Mouse (Mus musculus) MEL (cell line): ENCODE measurements around the gene Atrn. TPM values are rescaled to one million over a fixed set of nuclear protein-coding genes. Genes with fewer than 3 reads are reported as not detected.

Experiments
- DNase-seq: peaks from one replicate; pipeline ENCODE4 v3.0.0; 2011; ENCODE audit warnings: low read depth, low spot score
- H3K27ac ChIP-seq: 2 replicates; pipeline ENCODE4 v1.5.1; 2012; ENCODE audit warnings: low read depth, mild to moderate bottlenecking, control low read depth, low read length, moderate library complexity; ENCODE audit not compliant: control insufficient read depth
- H3K27me3 ChIP-seq, 2 experiments: fragments of 150-350 bp in 1 of 2; sonication (generic) in 1 of 2; 2 replicates each; pipeline ENCODE4 v1.6.1; 2012; ENCODE audit warnings: low read length in 2 of 2, mild to moderate bottlenecking in 2 of 2, improper control_type of control experiment in 1 of 2, moderate library complexity in 1 of 2; ENCODE audit not compliant: insufficient read depth in 2 of 2, control insufficient read depth in 1 of 2
- H3K36me3 ChIP-seq, 2 experiments: 2 replicates each; pipeline ENCODE4 v1.6.1; 2012 to 2014; ENCODE audit warnings: low read length in 2 of 2, improper control_type of control experiment in 1 of 2, inconsistent platforms in 1 of 2, mild to moderate bottlenecking in 1 of 2; ENCODE audit not compliant: insufficient read depth in 2 of 2, control insufficient read depth in 1 of 2
- H3K4me1 ChIP-seq, 2 experiments: fragments of 150-350 bp in 1 of 2; sonication (generic) in 1 of 2; 2 replicates each; pipeline ENCODE4 v1.6.1; 2012; ENCODE audit warnings: low read length in 2 of 2, improper control_type of control experiment in 1 of 2, mild to moderate bottlenecking in 1 of 2; ENCODE audit not compliant: insufficient read depth in 2 of 2, control insufficient read depth in 1 of 2
- H3K4me3 ChIP-seq, 2 experiments: fragments of 150-350 bp in 1 of 2; sonication (generic) in 1 of 2; 2 replicates each; pipeline ENCODE4 v1.5.1; 2012; ENCODE audit warnings: low read depth in 2 of 2, low read length in 2 of 2, mild to moderate bottlenecking in 2 of 2, moderate library complexity in 2 of 2, control low read depth in 1 of 2, improper control_type of control experiment in 1 of 2; ENCODE audit not compliant: control insufficient read depth in 1 of 2, insufficient read depth in 1 of 2
- H3K79me2 ChIP-seq: 2 replicates; pipeline ENCODE4 v1.6.1; 2012; ENCODE audit warnings: mild to moderate bottlenecking, low read length, moderate library complexity; ENCODE audit not compliant: control insufficient read depth, poor library complexity, insufficient read depth
- H3K9ac ChIP-seq: 2 replicates; pipeline ENCODE4 v1.6.1; 2012; ENCODE audit warnings: low read depth, mild to moderate bottlenecking, control low read depth, low read length, moderate library complexity; ENCODE audit not compliant: control insufficient read depth, poor library complexity, severe bottlenecking
- H3K9me3 ChIP-seq: fragments of 150-350 bp; sonication (generic); replicated peaks from 2 replicates; pipeline ENCODE4 v1.6.1; 2012; ENCODE audit warnings: mild to moderate bottlenecking, low read length, improper control_type of control experiment, moderate library complexity; ENCODE audit not compliant: insufficient read depth
- CHD1 ChIP-seq: IDR thresholded peaks from 2 replicates; pipeline ENCODE4 v1.6.1; 2012; ENCODE audit warnings: low read depth, mild to moderate bottlenecking, inconsistent platforms, low read length, improper control_type of control experiment
- E2F4 ChIP-seq: IDR thresholded peaks from 2 replicates; pipeline ENCODE4 v1.6.1; 2011; ENCODE audit warnings: low read depth, low read length, improper control_type of control experiment, borderline replicate concordance
- ETS1 ChIP-seq: IDR thresholded peaks from 2 replicates; pipeline ENCODE4 v1.6.1; 2012; ENCODE audit warnings: low read depth, mild to moderate bottlenecking, inconsistent platforms, low read length, improper control_type of control experiment, moderate library complexity
- GATA1 ChIP-seq: IDR thresholded peaks from 2 replicates; pipeline ENCODE4 v1.6.1; 2011; ENCODE audit warnings: low read depth, low read length, improper control_type of control experiment
- KAT2A ChIP-seq: conservative IDR thresholded peaks from 2 replicates; pipeline ENCODE4 v1.6.1; 2012; ENCODE audit warnings: low read depth, low read length, improper control_type of control experiment, inconsistent platforms
- MAFK ChIP-seq: IDR thresholded peaks from 2 replicates; pipeline ENCODE4 v1.6.1; 2011; ENCODE audit warnings: low read depth, mild to moderate bottlenecking, low read length, improper control_type of control experiment, borderline replicate concordance
- MAZ ChIP-seq: IDR thresholded peaks from 2 replicates; pipeline ENCODE4 v1.6.1; 2012; ENCODE audit warnings: low read depth, mild to moderate bottlenecking, inconsistent platforms, low read length, improper control_type of control experiment
- MYB ChIP-seq: IDR thresholded peaks from 2 replicates; pipeline ENCODE4 v1.6.1; 2011; ENCODE audit warnings: mild to moderate bottlenecking, low read depth, low read length, improper control_type of control experiment
- POLR2AphosphoS5 ChIP-seq: IDR thresholded peaks from 2 replicates; pipeline ENCODE4 v1.6.1; 2012; ENCODE audit warnings: low read depth, borderline replicate concordance, mild to moderate bottlenecking, inconsistent platforms, low read length, moderate library complexity, mixed read lengths
- RAD21 ChIP-seq: IDR thresholded peaks from 2 replicates; pipeline ENCODE4 v1.6.1; 2011; ENCODE audit warnings: mild to moderate bottlenecking, low read depth, low read length, improper control_type of control experiment
- TAL1 ChIP-seq: IDR thresholded peaks from 2 replicates; pipeline ENCODE4 v1.6.1; 2012; ENCODE audit warnings: mild to moderate bottlenecking, inconsistent platforms, low read length, moderate library complexity, mixed read lengths
- TBP ChIP-seq: IDR thresholded peaks from 2 replicates; pipeline ENCODE4 v1.8.0; 2011; ENCODE audit warnings: low read depth, low read length, improper control_type of control experiment
- TCF12 ChIP-seq: IDR thresholded peaks from 2 replicates; pipeline ENCODE4 v1.6.1; 2014; ENCODE audit warnings: low read depth, mild to moderate bottlenecking, inconsistent platforms, low read length, improper control_type of control experiment, moderate library complexity
- UBTF ChIP-seq: IDR thresholded peaks from 2 replicates; pipeline ENCODE4 v1.6.1; 2012; ENCODE audit warnings: low read depth, mild to moderate bottlenecking, inconsistent platforms, low read length, improper control_type of control experiment, moderate library complexity, borderline replicate concordance; ENCODE audit not compliant: insufficient read depth
- USF2 ChIP-seq, 2 experiments: IDR thresholded peaks; 2 replicates each; pipeline ENCODE4 v1.6.1; 2011 to 2012; ENCODE audit warnings: improper control_type of control experiment in 2 of 2, low read length in 2 of 2, borderline replicate concordance in 1 of 2, inconsistent platforms in 1 of 2, low read depth in 1 of 2, mild to moderate bottlenecking in 1 of 2; ENCODE audit not compliant: insufficient read depth in 1 of 2
- ZC3H11A ChIP-seq: IDR thresholded peaks from 2 replicates; pipeline ENCODE4 v1.6.1; 2012; ENCODE audit warnings: low read depth, mild to moderate bottlenecking, inconsistent platforms, low read length, improper control_type of control experiment
- ZKSCAN1 ChIP-seq: IDR thresholded peaks from 2 replicates; pipeline ENCODE4 v1.6.1; 2012; ENCODE audit warnings: low read depth, mild to moderate bottlenecking, inconsistent platforms, low read length, improper control_type of control experiment, moderate library complexity
- polyA plus RNA-seq, 2 experiments: library from polyadenylated mRNA; stranded (reverse) in 1 of 2; unstranded in 1 of 2; fragments of >175 nt in 1 of 2; fragments of >200 nt in 1 of 2; gene quantifications; 2 replicates each; pipeline versions ENCODE4 v1.2.1 to v1.2.4; 2012; ENCODE audit warnings: low replicate concordance in 2 of 2, low read depth in 1 of 2; ENCODE audit not compliant: insufficient read length in 2 of 2, insufficient read depth in 1 of 2, missing spikeins in 1 of 2
- total RNA-seq: library from RNA; depleted of rRNA; stranded (reverse); fragments of 300-350 nt; gene quantifications from 2 replicates; pipeline ENCODE4 v1.2.3, GENCODE M21; 2012

The Atrn gene
- total and polyA plus RNA-seq, 3 experiments: 6.3 to 28.2 (median 9.2) TPM

DNA sequence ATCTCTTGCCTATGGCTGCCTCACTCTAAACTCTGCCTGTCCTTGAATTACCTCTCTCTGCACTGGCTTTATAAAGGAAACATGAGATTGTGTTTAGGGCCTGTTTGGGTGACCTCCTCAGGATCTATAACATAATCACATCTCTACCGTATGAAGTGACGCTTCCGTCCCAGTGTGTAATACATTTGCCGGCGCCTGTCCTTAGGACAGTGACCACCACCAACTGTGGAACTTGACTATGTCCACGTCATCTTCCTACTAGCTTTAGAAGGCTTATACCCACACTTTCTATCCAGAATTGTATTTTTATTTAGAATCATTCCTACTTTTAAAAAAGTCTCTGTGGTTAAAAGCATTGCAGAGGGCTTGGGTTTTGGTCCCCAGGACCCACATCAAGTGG, 131.9 kb downstream of the Atrn start:
- DNase-seq: no peak
- Histone ChIP-seq H3K9ac (no peak overlapping the region), H3K27ac (no peak overlapping the region)
- TF ChIP-seq UBTF (no peak), MAZ (no peak), CHD1 (no peak), TCF12 (no peak), KAT2A (no peak), POLR2AphosphoS5 (no peak), RAD21 (no peak), MYB (no peak), TAL1 (no peak), GATA1 (no peak), ETS1 (no peak)
- TF ChIP-seq, all 39 proteins: peak for 0
- Histone ChIP-seq H3K9me3 (no peaks in the 10 kb centered on the region), H3K4me1 (no peaks in the 10 kb centered on the region), H3K4me3 (no peak overlapping the region), H3K36me3 (no peaks in the 10 kb centered on the region), H3K27me3 (no peaks in the 10 kb centered on the region), H3K79me2 (no peaks in the 10 kb centered on the region)

DNA sequence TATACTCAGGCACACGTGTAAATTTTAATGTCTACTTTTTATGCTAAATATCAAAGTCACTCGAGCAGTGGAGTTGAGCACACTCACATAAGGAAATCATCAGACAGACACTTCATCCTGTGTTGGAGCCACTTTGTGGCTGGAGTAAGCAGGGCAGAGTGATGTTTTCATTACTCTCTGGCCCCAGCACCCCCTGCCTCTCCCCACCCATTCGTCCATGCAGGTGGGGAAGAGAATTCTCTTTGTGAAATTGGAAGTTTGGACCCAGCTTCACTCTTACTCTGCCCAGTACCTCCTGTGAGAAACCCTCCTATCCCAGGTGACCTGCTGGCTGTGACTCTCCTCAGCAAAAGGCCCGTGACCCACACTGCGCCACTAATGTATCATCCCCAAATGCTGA, 132.4 kb downstream of the Atrn start:
- no peaks in the 10 kb centered on the region for H3K9me3 ChIP-seq
- TF ChIP-seq MAZ (no peak), ETS1 (no peak), MAFK (no peak), E2F4 (no peak), ZC3H11A (no peak), CHD1 (no peak), USF2 (IDR thresholded peaks at IDR 0.05; ENCODE audit: borderline replicate concordance in 1 of 2, insufficient read depth in 1 of 2, low read depth in 1 of 2, low read length in 2 of 2) (no peak), ZKSCAN1 (no peak), TBP (no peak), RAD21 (no peak)
- TF ChIP-seq, all 39 proteins: peak for 0
- no peaks in the 10 kb centered on the region for H3K79me2 ChIP-seq
- H3K36me3 ChIP-seq: no peaks in the 10 kb centered on the region
- no peak overlapping the region for H3K4me3 ChIP-seq
- no peak overlapping the region for H3K9ac ChIP-seq
- no peak for DNase-seq
- H3K27me3 ChIP-seq: no peaks in the 10 kb centered on the region
- no peaks in the 10 kb centered on the region for H3K4me1 ChIP-seq
- H3K27ac ChIP-seq: no peak overlapping the region
